In genomic region chr4:49547544-49548219, GRCm38 (mm10) we compare ENCODE assay signal across 25 mouse cellular contexts. TPM values are rescaled to one million over a fixed set of nuclear protein-coding genes. Genes with fewer than 3 reads are reported as not detected.
DNase-seq lines count a peak whose midpoint lies in the region; ATAC-seq and TF ChIP-seq lines count a peak whose summit lies in the region.
"Had no signal": no experiment of that assay in that cellular context is flagged by ENCODE, and none has a peak within 500 bp of the region (broad histone marks: within the 10 kb centered on the region; RNA-seq: fewer than 3 reads in every experiment).

No protein-coding gene starts in this region.

- no peaks in the 10 kb centered on the region for H3K9me3 ChIP-seq in liver, embryonic 14.5 days (ENCODE audit: control insufficient read depth, low read length)
- H3K9me3 ChIP-seq in midbrain, embryonic 14.5 days (ENCODE audit: control insufficient read depth, low read length) = no peaks in the 10 kb centered on the region
- H3K9me3 ChIP-seq: forebrain, embryonic 15.5 days; heart, embryonic 12.5 days; hindbrain, embryonic 10.5 days; limb, embryonic 13.5 days; lung, embryonic 15.5 days; megakaryocyte, embryonic 14.5 days; midbrain, embryonic 13.5 days had no signal

- H3K79me2 ChIP-seq in liver, adult 2 months (ENCODE audit: control insufficient read depth, insufficient read depth, low read length) = no peaks in the 10 kb centered on the region

- peak overlapping the region; percentile 56 for H3K4me3 ChIP-seq in liver, adult 2 months (ENCODE audit: insufficient read depth, low read depth, low read length)
- H3K4me3 ChIP-seq in liver, embryonic 14.5 days (ENCODE audit: insufficient read depth in 1 of 2, low read depth in 2 of 2, low read length in 2 of 2) = peak overlapping the region; percentile 29 to 41; a peak in 3 of 4 replicates
- H3K4me3 ChIP-seq in midbrain, embryonic 14.5 days (replicated peaks; ENCODE audit: low read depth, low read length) = no peak overlapping the region
- H3K4me3 ChIP-seq: forebrain, embryonic 15.5 days; heart, embryonic 12.5 days; hindbrain, embryonic 10.5 days; limb, embryonic 13.5 days; lung, embryonic 15.5 days; megakaryocyte, embryonic 14.5 days; midbrain, embryonic 13.5 days had no signal

- peaks cover 45% of the 10 kb centered on the region for H3K36me3 ChIP-seq in liver, adult 2 months (ENCODE audit: control insufficient read depth, insufficient read depth, low read length)
- no peaks in the 10 kb centered on the region for H3K36me3 ChIP-seq in liver, embryonic 14.5 days (replicated peaks; ENCODE audit: control insufficient read depth, insufficient read depth, low read depth)
- H3K36me3 ChIP-seq in midbrain, embryonic 14.5 days (ENCODE audit: control insufficient read depth, insufficient read depth, low read length) = no peaks in the 10 kb centered on the region
- H3K36me3 ChIP-seq: forebrain, embryonic 15.5 days; heart, embryonic 12.5 days; hindbrain, embryonic 10.5 days; limb, embryonic 13.5 days; lung, embryonic 15.5 days; midbrain, embryonic 13.5 days had no signal

- TF ChIP-seq EP300 in liver, embryonic 14.5 days (IDR thresholded peaks at IDR 0.05; ENCODE audit: low read depth) = no peak

- peak; percentile 44; the same call in 1 of the 2 replicates for ATAC-seq in liver, embryonic 14.5 days (ENCODE audit: insufficient read depth)
- ATAC-seq in midbrain, embryonic 14.5 days (ENCODE audit: low FRiP score, low TSS enrichment) = no peak
- ATAC-seq: CD4-positive, CD25-positive, alpha-beta regulatory T cell, adult 4 months; forebrain, embryonic 15.5 days; hindbrain, postnatal 0 days; midbrain, embryonic 13.5 days had no signal

- H3K4me2 ChIP-seq in liver, embryonic 14.5 days (ENCODE audit: low read depth) = peak overlapping the region; percentile 49
- H3K4me2 ChIP-seq in midbrain, embryonic 14.5 days (ENCODE audit: low read length) = no peak overlapping the region
- H3K4me2 ChIP-seq: forebrain, embryonic 15.5 days; heart, embryonic 12.5 days; limb, embryonic 13.5 days; lung, embryonic 15.5 days; midbrain, embryonic 13.5 days had no signal

- TF ChIP-seq POLR2A in liver, adult 2 months (IDR thresholded peaks at IDR 0.05; ENCODE audit: extremely low read depth, insufficient read depth, low read length) = peak; percentile 44; the same call in 1 of the 2 replicates

- WGBS in liver, adult 2 months = 22% methylated on average over 7 of the region's 7 CpGs
- WGBS in liver, embryonic 14.5 days (ENCODE audit: insufficient replicate concordance) = 56% methylated on average over 7 of the region's 7 CpGs
- 90% methylated on average over 7 of the region's 7 CpGs for WGBS in midbrain, embryonic 14.5 days

- no peak for TF ChIP-seq CTCF in liver, adult 2 months (IDR thresholded peaks at IDR 0.05; ENCODE audit: low read depth, low read length)
- no peak for TF ChIP-seq CTCF in liver, embryonic 14.5 days (IDR thresholded peaks at IDR 0.05; ENCODE audit: low read depth)

- H3K9ac ChIP-seq in liver, adult 2 months (ENCODE audit: low read depth, low read length) = peak overlapping the region; percentile 87
- H3K9ac ChIP-seq in liver, embryonic 14.5 days (replicated peaks) = no peak overlapping the region
- H3K9ac ChIP-seq in midbrain, embryonic 14.5 days (replicated peaks; ENCODE audit: low read length) = no peak overlapping the region
- H3K9ac ChIP-seq: forebrain, embryonic 15.5 days; heart, embryonic 12.5 days; limb, embryonic 13.5 days; lung, embryonic 15.5 days; midbrain, embryonic 13.5 days had no signal

- DNase-seq in heart, adult 11 months = peak; percentile 1
- DNase-seq in heart, adult 8-10 months (ENCODE audit: low spot score) = no peak
- peak; percentile 67 for DNase-seq in liver, adult 2 months (ENCODE audit: extremely low read depth, low read depth, low spot score)
- DNase-seq in liver = no peak
- DNase-seq in liver, embryonic 14.5 days (ENCODE audit: low read depth in 3 of 3, low spot score in 3 of 3) = no peak
- DNase-seq in right cerebral cortex, postnatal 25 days = no peak
- no peak for DNase-seq in midbrain, embryonic 14.5 days
- DNase-seq: adrenal gland, postnatal 25 days; cerebellum, adult 9-10 months; heart, postnatal 10 days; lung, postnatal 36 days; spleen, adult 18-20 months; thymus, postnatal 25 days had no signal

- H3K27ac ChIP-seq in liver, adult 2 months (replicated peaks; ENCODE audit: insufficient read depth, low read depth, low read length) = peak overlapping the region; percentile 85
- peak overlapping the region; percentile 47 for H3K27ac ChIP-seq in liver, embryonic 14.5 days
- H3K27ac ChIP-seq in midbrain, embryonic 14.5 days (replicated peaks; ENCODE audit: low read depth, low read length) = no peak overlapping the region
- H3K27ac ChIP-seq: forebrain, embryonic 15.5 days; hindbrain, embryonic 10.5 days; hindbrain, postnatal 0 days; limb, embryonic 13.5 days; lung, embryonic 15.5 days; midbrain, embryonic 13.5 days had no signal

- peaks cover 17% of the 10 kb centered on the region; the same call in 1 of the 2 replicates for H3K4me1 ChIP-seq in liver, adult 2 months (ENCODE audit: control insufficient read depth, insufficient read depth, low read length)
- H3K4me1 ChIP-seq in liver, embryonic 14.5 days (replicated peaks; ENCODE audit: control insufficient read depth in 2 of 2, insufficient read depth in 2 of 2, low read length in 1 of 2) = no peaks in the 10 kb centered on the region
- H3K4me1 ChIP-seq in midbrain, embryonic 14.5 days (ENCODE audit: control insufficient read depth, insufficient read depth, low read length) = no peaks in the 10 kb centered on the region
- H3K4me1 ChIP-seq: forebrain, embryonic 15.5 days; heart, embryonic 12.5 days; hindbrain, embryonic 10.5 days; limb, embryonic 13.5 days; lung, embryonic 15.5 days; megakaryocyte, embryonic 14.5 days; midbrain, embryonic 13.5 days had no signal

- H3K27me3 ChIP-seq in liver, adult 2 months (ENCODE audit: control insufficient read depth, insufficient read depth, low read length) = no peaks in the 10 kb centered on the region
- H3K27me3 ChIP-seq in liver, embryonic 14.5 days (ENCODE audit: control insufficient read depth, insufficient read depth, low read length) = no peaks in the 10 kb centered on the region
- no peaks in the 10 kb centered on the region for H3K27me3 ChIP-seq in midbrain, embryonic 14.5 days (ENCODE audit: control insufficient read depth, insufficient read depth, low read length)
- H3K27me3 ChIP-seq: forebrain, embryonic 15.5 days; heart, embryonic 12.5 days; limb, embryonic 13.5 days; lung, embryonic 15.5 days; midbrain, embryonic 13.5 days had no signal

RNA-seq across cellular contexts. Expression of gene Aldob, which starts 1.7 kb away (rescaled TPM):
- total RNA-seq in heart, adult 8-10 months (2022) = 10 to 100 TPM in 3 of 4 experiments, 1 to 10 TPM in 1; 10.0 to 19.0 (median 17.1) TPM
- 3,873 and 3,924 TPM in 2 replicates for total RNA-seq in liver, adult 2 months (2014; rRNA removed)
- 2,627 and 3,122 TPM in 2 replicates for polyA plus RNA-seq in liver, adult 2 months (2012; rRNA removed)
- polyA plus RNA-seq in liver, embryonic 14.5 days (2012; rRNA removed) = 88.5 and 103 TPM in 2 replicates
- polyA plus RNA-seq in liver, embryonic 14.5 days (2014; fragmentation: Nextera tagmentation; extraction: Ambion mirVana) = 240 and 257 TPM in 2 replicates
- 0.19 TPM in 1 of 2 replicates, not detected in the other for polyA plus RNA-seq in midbrain, embryonic 14.5 days (2014; fragmentation: Nextera tagmentation; extraction: Ambion mirVana)
- total RNA-seq: adrenal gland, postnatal 25 days; granulocyte monocyte progenitor cell, adult 5-6 weeks had no signal
- polyA plus RNA-seq: CD4-positive, CD25-positive, alpha-beta regulatory T cell, adult 4 months; hindbrain, embryonic 10.5 days; neural tube, embryonic 11.5 days had no signal

RNA-seq across cellular contexts. Expression of gene Zfp189, which starts 26.7 kb away (rescaled TPM):
- total RNA-seq in heart, adult 8-10 months (2022) = 1 to 10 TPM; 5.9 to 6.3 (median 6.1) TPM
- 5.2 and 6.4 TPM in 2 replicates for total RNA-seq in liver, adult 2 months (2014; rRNA removed)
- polyA plus RNA-seq in liver, adult 2 months (2012; rRNA removed) = 1.1 and 1.5 TPM in 2 replicates
- 0.88 and 1.5 TPM in 2 replicates for polyA plus RNA-seq in liver, embryonic 14.5 days (2012; rRNA removed)
- polyA plus RNA-seq in liver, embryonic 14.5 days (2014; fragmentation: Nextera tagmentation; extraction: Ambion mirVana) = 2.6 and 3.5 TPM in 2 replicates
- polyA plus RNA-seq in midbrain, embryonic 14.5 days (2014; fragmentation: Nextera tagmentation; extraction: Ambion mirVana) = 12.9 and 16.1 TPM in 2 replicates

RNA-seq across cellular contexts. Expression of gene Mrpl50, which starts 26.8 kb away (rescaled TPM):
- total RNA-seq in heart, adult 8-10 months (2022) = 10 to 100 TPM; 48.8 to 56.4 (median 55.6) TPM
- 30.1 and 32.2 TPM in 2 replicates for total RNA-seq in liver, adult 2 months (2014; rRNA removed)
- 4.9 and 7.2 TPM in 2 replicates for polyA plus RNA-seq in liver, adult 2 months (2012; rRNA removed)
- polyA plus RNA-seq in liver, embryonic 14.5 days (2012; rRNA removed) = 11.7 and 16.6 TPM in 2 replicates
- polyA plus RNA-seq in liver, embryonic 14.5 days (2014; fragmentation: Nextera tagmentation; extraction: Ambion mirVana) = 55.7 TPM in 2 replicates
- polyA plus RNA-seq in midbrain, embryonic 14.5 days (2014; fragmentation: Nextera tagmentation; extraction: Ambion mirVana) = 78.4 and 90.0 TPM in 2 replicates

RNA-seq across cellular contexts. Expression of gene Baat, which starts 41.3 kb away (rescaled TPM):
- under 1 TPM in 1 of 4 experiments, not detected in 3; 0.35 TPM for total RNA-seq in heart, adult 8-10 months (2022)
- total RNA-seq in liver, adult 2 months (2014; rRNA removed) = 245 and 304 TPM in 2 replicates
- 73.9 and 76.0 TPM in 2 replicates for polyA plus RNA-seq in liver, adult 2 months (2012; rRNA removed)
- polyA plus RNA-seq in liver, embryonic 14.5 days (2012; rRNA removed) = 0.39 and 0.47 TPM in 2 replicates
- polyA plus RNA-seq in liver, embryonic 14.5 days (2014; fragmentation: Nextera tagmentation; extraction: Ambion mirVana) = 0.86 and 1.0 TPM in 2 replicates
- 0.12 and 0.17 TPM in 2 replicates for polyA plus RNA-seq in midbrain, embryonic 14.5 days (2014; fragmentation: Nextera tagmentation; extraction: Ambion mirVana)
- total RNA-seq: granulocyte monocyte progenitor cell, adult 5-6 weeks; hindbrain, postnatal 0 days had no signal
- polyA plus RNA-seq: CD4-positive, CD25-positive, alpha-beta regulatory T cell, adult 4 months; embryonic facial prominence, embryonic 14.5 days; forebrain, embryonic 15.5 days; heart, embryonic 12.5 days; hindbrain, postnatal 0 days; lung, embryonic 15.5 days; midbrain, embryonic 13.5 days had no signal

RNA-seq across cellular contexts. Expression of gene Tmem246, which starts 50.0 kb away (rescaled TPM):
- 10 to 100 TPM; 57.7 to 59.8 (median 58.4) TPM for total RNA-seq in heart, adult 8-10 months (2022)
- 0.27 and 0.46 TPM in 2 replicates for total RNA-seq in liver, adult 2 months (2014; rRNA removed)
- polyA plus RNA-seq in liver, adult 2 months (2012; rRNA removed) = 0.51 and 0.59 TPM in 2 replicates
- polyA plus RNA-seq in liver, embryonic 14.5 days (2012; rRNA removed) = 4.8 and 5.8 TPM in 2 replicates
- polyA plus RNA-seq in liver, embryonic 14.5 days (2014; fragmentation: Nextera tagmentation; extraction: Ambion mirVana) = 6.7 and 9.0 TPM in 2 replicates
- polyA plus RNA-seq in midbrain, embryonic 14.5 days (2014; fragmentation: Nextera tagmentation; extraction: Ambion mirVana) = 84.5 and 86.5 TPM in 2 replicates
- total RNA-seq: granulocyte monocyte progenitor cell, adult 5-6 weeks had no signal
- polyA plus RNA-seq: CD4-positive, CD25-positive, alpha-beta regulatory T cell, adult 4 months had no signal

Comparison
In these comparisons a context has a peak if more than half of its experiments do, and no peak if none do; other contexts are left out.
1. DNase-seq: peak in heart, adult 11 months (single experiment) and liver, adult 2 months (single experiment); none in heart, adult 8-10 months (single experiment), liver (single experiment), liver, embryonic 14.5 days (0 of 3), right cerebral cortex, postnatal 25 days (single experiment) and midbrain, embryonic 14.5 days (single experiment).
2. RNA of gene Aldob, which starts 1.7 kb away (polyA plus RNA-seq): 2,627 to 3,122 TPM in liver, adult 2 months and 88.5 to 257 TPM in liver, embryonic 14.5 days; 0.19 TPM in midbrain, embryonic 14.5 days; every median in the first group is over 10 times any median in the second.